Mouse (Mus musculus): Measurements from ENCODE around the gene Olfr1249. TPM values are rescaled to one million over a fixed set of nuclear protein-coding genes. Genes with fewer than 3 reads are reported as not detected.
"Not testable (repeated sequence)": the region's sequence is repeated elsewhere in the genome, so short reads cannot be mapped to it uniquely, and the experiment has no call there.

The Olfr1249 gene
- not detected for total RNA-seq (2021)
- long read RNA-seq, experiment 1, result 0 reads
- long read RNA-seq, experiment 2, result 0 reads

GRCm38 (mm10) chr2:89634883-89635282, at the start of gene Olfr1249:
Gene Olfr1249, minus strand, starts transcription at chr2:89634983.
- no peak within 1 kb of the TSS for H3K27ac ChIP-seq
- DNase-seq, result no peak
- no peak for TF ChIP-seq CTCF (IDR thresholded peaks at IDR 0.05)
- intact Hi-C loops (cut with DNase I), result no loop called here
- no peak within 1 kb of the TSS for H3K4me3 ChIP-seq

- intact Hi-C loops (cut with DNase I), result no loop called here
- Histone ChIP-seq H3K27ac (no peak within 1 kb of the TSS), H3K4me3 (no peak within 1 kb of the TSS)
- TF ChIP-seq CTCF (IDR thresholded peaks at IDR 0.05), result no peak
- no peak for DNase-seq
These were observed 37.1 kb upstream of the Olfr1249 start, which contains the start of gene Olfr1251 for GRCm38 (mm10) chr2:89671836-89672235. Gene Olfr1251, minus strand, starts transcription at chr2:89671936.

GRCm38 (mm10) chr2:89661367-89661766, 26.6 kb upstream of the Olfr1249 start, which contains the start of gene Olfr1250:
Gene Olfr1250, minus strand, starts transcription at chr2:89661467.
- no peak for TF ChIP-seq CTCF (IDR thresholded peaks at IDR 0.05)
- intact Hi-C loops (cut with DNase I), result no loop called here
- Histone ChIP-seq H3K27ac (no peak within 1 kb of the TSS), H3K4me3 (no peak within 1 kb of the TSS)
- no peak for DNase-seq

- DNase-seq; H3K27ac ChIP-seq; H3K4me3 ChIP-seq; intact Hi-C loops (cut with DNase I): not testable (repeated sequence)
These were observed 16.6 kb downstream of the Olfr1249 start, which contains the start of gene Olfr1248 for GRCm38 (mm10) chr2:89618145-89618544. Gene Olfr1248, minus strand, starts transcription at chr2:89618245.

- intact Hi-C loops (cut with DNase I), result no loop called here
- Histone ChIP-seq H3K27ac (no peak within 1 kb of the TSS), H3K4me3 (no peak within 1 kb of the TSS)
- no peak for TF ChIP-seq CTCF (IDR thresholded peaks at IDR 0.05)
- DNase-seq, result no peak
These were observed 20.8 kb downstream of the Olfr1249 start, which contains the start of gene Olfr1247 for GRCm38 (mm10) chr2:89614030-89614429. Gene Olfr1247, minus strand, starts transcription at chr2:89614130.

- intact Hi-C loops (cut with DNase I), result no loop called here
- Histone ChIP-seq H3K27ac (no peak within 1 kb of the TSS), H3K4me3 (no peak within 1 kb of the TSS)
- TF ChIP-seq CTCF (IDR thresholded peaks at IDR 0.05), result no peak
- DNase-seq, result no peak
These were observed 41.7 kb downstream of the Olfr1249 start, which contains the start of gene Olfr1246 for GRCm38 (mm10) chr2:89593057-89593456. Gene Olfr1246, minus strand, starts transcription at chr2:89593157.

Other genes with a start within 250 kb of the Olfr1249 start
- gene Olfr1238, start 225.3 kb downstream of the Olfr1249 start, total RNA-seq (2021), result not detected
- not detected for gene Olfr1239, start 214.6 kb downstream of the Olfr1249 start, total RNA-seq (2021)
- gene Olfr1240, start 192.0 kb downstream of the Olfr1249 start, total RNA-seq (2021), result not detected
- not detected for gene Olfr1241, start 147.9 kb downstream of the Olfr1249 start, total RNA-seq (2021)
- gene Olfr1242, start 136.6 kb downstream of the Olfr1249 start, total RNA-seq (2021), result not detected
- not detected for gene Olfr1243, start 103.5 kb downstream of the Olfr1249 start, total RNA-seq (2021)
- gene Olfr1245, start 56.5 kb downstream of the Olfr1249 start, total RNA-seq (2021), result not detected
- not detected for gene Olfr1246, start 41.8 kb downstream of the Olfr1249 start, total RNA-seq (2021)
- under 1 TPM; 0.03 to 0.06 TPM for gene Olfr1247, start 20.9 kb downstream of the Olfr1249 start, total RNA-seq (2021)
- gene Olfr1248, start 16.7 kb downstream of the Olfr1249 start, total RNA-seq (2021), result not detected
- gene Olfr1250, start 26.5 kb upstream of the Olfr1249 start, total RNA-seq (2021), result not detected
- gene Olfr1251, start 37.0 kb upstream of the Olfr1249 start, total RNA-seq (2021), result not detected
- gene Olfr1252, start 90.0 kb upstream of the Olfr1249 start, total RNA-seq (2021), result not detected
- not detected for gene Olfr1253, start 122.1 kb upstream of the Olfr1249 start, total RNA-seq (2021)
- gene Olfr1254, start 158.6 kb upstream of the Olfr1249 start, total RNA-seq (2021), result not detected
- gene Olfr1255, start 177.1 kb upstream of the Olfr1249 start, total RNA-seq (2021), result not detected
- not detected for gene Olfr1256, start 206.6 kb upstream of the Olfr1249 start, total RNA-seq (2021)
- gene Olfr48, start 213.2 kb upstream of the Olfr1249 start, total RNA-seq (2021), result not detected
- not detected for gene Olfr1257, start 243.5 kb upstream of the Olfr1249 start, total RNA-seq (2021)